Mouse (Mus musculus) heart, adult 2 months (tissue): ENCODE measurements around the gene Nrxn2.

Source experiments
- CTCF ChIP-seq: fragments of 200-600 bp; IDR thresholded peaks from 2 replicates; pipeline ENCODE4 v1.8.1; 2022; ENCODE audit warnings: antibody characterized with exemption, mild to moderate bottlenecking, moderate library complexity
- EP300 ChIP-seq: fragments of 200-500 bp; IDR thresholded peaks from 2 replicates; pipeline ENCODE4 v1.6.1; 2011; ENCODE audit warnings: low read depth, low read length, control low read depth; ENCODE audit not compliant: insufficient read depth
- POLR2A ChIP-seq: fragments of 200-500 bp; IDR thresholded peaks from 2 replicates; pipeline ENCODE4 v1.6.1; 2011; ENCODE audit warnings: mild to moderate bottlenecking, low read depth, low read length, control low read depth; ENCODE audit not compliant: insufficient read depth

- TF ChIP-seq POLR2A: no peak
- no peak for TF ChIP-seq CTCF
- TF ChIP-seq EP300: no peak
Measured at GRCm38 (mm10) chr19:6569021-6569420, 150.5 kb downstream of the Nrxn2 start.
